Comparison of ENCODE assay signal across 15 mouse cellular contexts in the genomic region with DNA sequence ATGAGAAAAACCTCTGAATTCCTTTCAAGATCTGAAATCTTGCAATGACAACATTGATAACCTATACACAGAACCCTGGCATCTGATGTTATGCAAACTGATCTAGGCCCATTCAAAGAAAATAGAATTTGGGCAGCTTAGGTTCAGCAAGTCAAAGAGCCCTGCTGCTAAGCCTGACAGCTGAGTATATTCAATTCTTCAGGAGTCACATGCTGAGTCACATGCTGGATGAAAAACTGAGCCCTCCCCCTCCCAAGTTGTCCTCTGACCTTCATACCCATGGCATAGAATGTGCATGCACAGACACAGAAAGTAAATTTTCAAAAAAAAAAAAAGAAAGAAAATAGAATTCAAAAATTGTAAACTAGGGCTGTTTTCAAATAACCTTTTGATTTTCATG.
DNase-seq lines count a peak whose midpoint lies in the region; ATAC-seq lines count a peak whose summit lies in the region.
"Had no signal": no experiment of that assay in that cellular context is flagged by ENCODE, and none has a peak within 500 bp of the region (broad histone marks: within the 10 kb centered on the region; RNA-seq: fewer than 3 reads in every experiment).

No protein-coding gene starts in this region.

- intact Hi-C loops in heart, postnatal 14 days (cut with DNase I): loop anchor here (10.0 kb wide), 1 partner anchor 357 kb away; a partner anchor contains a TSS
- intact Hi-C loops in left cerebral cortex, postnatal 14 days (cut with DNase I): no loop called here

- H3K4me1 ChIP-seq in heart, embryonic 14.5 days (ENCODE audit: control insufficient read depth in 2 of 2, insufficient read depth in 2 of 2, low read length in 2 of 2): peaks cover 6 to 9% of the 10 kb centered on the region in 2 experiments; a peak in 3 of 4 replicates
- H3K4me1 ChIP-seq in hindbrain, embryonic 13.5 days (replicated peaks): peaks cover 3% of the 10 kb centered on the region; the same call in 1 of the 2 replicates

- H3K4me3 ChIP-seq in heart, embryonic 14.5 days (ENCODE audit: control insufficient read depth in 1 of 2, insufficient read depth in 1 of 2, low read depth in 1 of 2, low read length in 2 of 2): no peak overlapping the region
- no peak overlapping the region for H3K4me3 ChIP-seq in hindbrain, embryonic 13.5 days
- H3K4me3 ChIP-seq: erythroblast, embryonic 14.5 days; liver, embryonic 13.5 days had no signal

- no peaks in the 10 kb centered on the region for H3K9me3 ChIP-seq in heart, embryonic 14.5 days (ENCODE audit: control insufficient read depth, low read length)
- H3K9me3 ChIP-seq in hindbrain, embryonic 13.5 days: no peaks in the 10 kb centered on the region
- H3K9me3 ChIP-seq: liver, embryonic 13.5 days had no signal

- no peak overlapping the region for H3K9ac ChIP-seq in heart, embryonic 14.5 days (ENCODE audit: low read length)
- no peak overlapping the region for H3K9ac ChIP-seq in hindbrain, embryonic 13.5 days
- H3K9ac ChIP-seq: liver, embryonic 13.5 days had no signal

- H3K27ac ChIP-seq in heart, embryonic 14.5 days (replicated peaks in 1 of 2; ENCODE audit: control insufficient read depth in 1 of 2, insufficient read depth in 1 of 2, low read depth in 2 of 2, low read length in 2 of 2): peak overlapping the region; percentile 72 to 87
- peak overlapping the region; percentile 70 for H3K27ac ChIP-seq in hindbrain, embryonic 13.5 days
- H3K27ac ChIP-seq: liver, embryonic 13.5 days; macrophage had no signal

- no peak for ATAC-seq in cerebellum, adult (ENCODE audit: insufficient number of reproducible peaks, low FRiP score, low TSS enrichment)
- ATAC-seq in heart, embryonic 14.5 days (ENCODE audit: insufficient number of reproducible peaks, insufficient read depth, low FRiP score, low read depth): no peak
- ATAC-seq in hindbrain, embryonic 13.5 days (ENCODE audit: low FRiP score): no peak
- ATAC-seq: intestine, postnatal 0 days had no signal

- peak overlapping the region; percentile 19; the same call in 1 of the 2 replicates for H3K4me2 ChIP-seq in heart, embryonic 14.5 days (ENCODE audit: low read length)
- no peak overlapping the region for H3K4me2 ChIP-seq in hindbrain, embryonic 13.5 days
- H3K4me2 ChIP-seq: liver, embryonic 13.5 days had no signal

- H3K36me3 ChIP-seq in heart, embryonic 14.5 days (ENCODE audit: control insufficient read depth, insufficient read depth, low read length): no peaks in the 10 kb centered on the region
- H3K36me3 ChIP-seq in hindbrain, embryonic 13.5 days: no peaks in the 10 kb centered on the region
- H3K36me3 ChIP-seq: liver, embryonic 13.5 days had no signal

- no peaks in the 10 kb centered on the region for H3K27me3 ChIP-seq in heart, embryonic 14.5 days (ENCODE audit: control insufficient read depth, insufficient read depth, low read length)
- H3K27me3 ChIP-seq in hindbrain, embryonic 13.5 days: no peaks in the 10 kb centered on the region
- H3K27me3 ChIP-seq: liver, embryonic 13.5 days had no signal

- peak; percentile 17 to 19 for DNase-seq in cerebellum, postnatal 25 days
- DNase-seq in heart, postnatal 14 days: no peak
- peak; percentile 20 for DNase-seq in 3T3-L1 (ENCODE audit: low read depth, low spot score)
- DNase-seq in left cerebral cortex, postnatal 14 days (ENCODE audit: low spot score in 2 of 2): no peak
- DNase-seq in layer of hippocampus, adult 9-11 months: no peak
- DNase-seq: B cell, adult 2 months; gastrocnemius, postnatal 10 days; liver, embryonic 13.5 days; spleen, adult 18-20 months had no signal

Comparison
In these comparisons a context has a peak if more than half of its experiments do, and no peak if none do; other contexts are left out.
1. DNase-seq: peak in cerebellum, postnatal 25 days (2 of 2) and 3T3-L1 (single experiment); none in heart, postnatal 14 days (0 of 2), left cerebral cortex, postnatal 14 days (0 of 2) and layer of hippocampus, adult 9-11 months (single experiment).